Mouse (Mus musculus) telencephalon, adult 2 months (tissue): Measurements from ENCODE around the gene Slc25a51.

Experiments
- DNase-seq: peaks from one replicate; pipeline ENCODE4 v3.0.0-alpha.2; 2011; ENCODE audit warnings: low read depth, low spot score

Gene Slc25a51

GRCm38 (mm10) chr4:45408427-45409132 is at the start of gene Slc25a51:
Gene Slc25a51 (minus strand): TSS chr4:45408766.
- peak; percentile 95 for DNase-seq

- DNase-seq = no peak
Observed at GRCm38 (mm10) chr4:45457543-45457942, 49.0 kb upstream of the Slc25a51 start.

- no peak for DNase-seq
Observed at GRCm38 (mm10) chr4:45455001-45455400, 46.4 kb upstream of the Slc25a51 start.

- no peak for DNase-seq
Observed at GRCm38 (mm10) chr4:45453271-45453851, 44.8 kb upstream of the Slc25a51 start.

- DNase-seq = no peak
Observed at GRCm38 (mm10) chr4:45452569-45453111, 44.1 kb upstream of the Slc25a51 start.

- no peak for DNase-seq
Observed at GRCm38 (mm10) chr4:45449012-45449411, 40.4 kb upstream of the Slc25a51 start.

GRCm38 (mm10) chr4:45448481-45448880 is 39.9 kb upstream of the Slc25a51 start:
- no peak for DNase-seq

- no peak for DNase-seq
Observed at GRCm38 (mm10) chr4:45447196-45447595, 38.6 kb upstream of the Slc25a51 start.

GRCm38 (mm10) chr4:45445235-45445634 is 36.7 kb upstream of the Slc25a51 start:
- no peak for DNase-seq

- DNase-seq = no peak
Observed at GRCm38 (mm10) chr4:45444813-45445212, 36.2 kb upstream of the Slc25a51 start.

GRCm38 (mm10) chr4:45443652-45444051 is 35.1 kb upstream of the Slc25a51 start:
- DNase-seq = no peak

- DNase-seq = no peak
Observed at GRCm38 (mm10) chr4:45442237-45442636, 33.7 kb upstream of the Slc25a51 start.

- no peak for DNase-seq
Observed at GRCm38 (mm10) chr4:45441778-45442177, 33.2 kb upstream of the Slc25a51 start.

GRCm38 (mm10) chr4:45439281-45439680 is 30.7 kb upstream of the Slc25a51 start:
- no peak for DNase-seq

- DNase-seq = no peak
Observed at GRCm38 (mm10) chr4:45437010-45437409, 28.4 kb upstream of the Slc25a51 start.

- no peak for DNase-seq
Observed at GRCm38 (mm10) chr4:45436383-45436913, 27.9 kb upstream of the Slc25a51 start.

- DNase-seq = no peak
Observed at GRCm38 (mm10) chr4:45435899-45436298, 27.3 kb upstream of the Slc25a51 start.

GRCm38 (mm10) chr4:45434681-45435080 is 26.1 kb upstream of the Slc25a51 start:
- no peak for DNase-seq

GRCm38 (mm10) chr4:45434071-45434470 is 25.5 kb upstream of the Slc25a51 start:
- DNase-seq = no peak

GRCm38 (mm10) chr4:45431806-45432205 is 23.2 kb upstream of the Slc25a51 start:
- no peak for DNase-seq

- no peak for DNase-seq
Observed at GRCm38 (mm10) chr4:45431316-45431715, 22.8 kb upstream of the Slc25a51 start.

GRCm38 (mm10) chr4:45429451-45429850 is 20.9 kb upstream of the Slc25a51 start:
- DNase-seq = no peak
